Mouse (Mus musculus) spleen, postnatal 10 days (tissue): ENCODE results near the gene Mdga1.
A peak's percentile ranks its signal among the peaks of the same experiment; 100 is the strongest.

Experiments used
- DNase-seq, 2 experiments: peaks; one replicate each; pipeline ENCODE4 v3.0.0; 2021 to 2022; ENCODE audit warnings: low spot score in 2 of 2

The Mdga1 gene

DNA sequence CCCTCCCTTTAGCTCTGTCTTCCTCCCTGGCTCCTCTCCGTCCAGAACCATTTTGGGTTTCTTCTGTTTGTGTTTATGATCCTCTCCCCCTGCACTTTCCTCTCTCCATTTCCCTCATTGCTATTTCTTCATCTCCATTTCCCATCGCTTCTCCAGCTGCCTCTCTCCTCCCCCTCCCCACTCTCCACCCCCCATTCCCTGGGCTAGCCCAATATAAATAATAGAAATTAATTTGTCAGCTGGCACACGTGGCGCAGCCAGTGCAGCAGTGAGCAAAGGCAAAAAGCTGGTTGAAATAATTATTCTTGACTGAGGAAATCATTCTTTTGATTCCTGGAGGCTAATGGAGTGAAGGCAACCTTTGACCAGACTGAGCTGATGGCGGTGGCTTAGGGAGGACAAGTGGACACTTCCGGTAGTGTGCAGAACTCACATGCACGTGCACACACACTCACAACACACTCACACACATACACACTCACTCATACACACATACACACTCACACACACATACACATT, at the start of gene Mdga1:
TSS of gene Mdga1 (minus strand) at position 51 of the 519 bp plus-strand sequence.
- DNase-seq = no peak

DNA sequence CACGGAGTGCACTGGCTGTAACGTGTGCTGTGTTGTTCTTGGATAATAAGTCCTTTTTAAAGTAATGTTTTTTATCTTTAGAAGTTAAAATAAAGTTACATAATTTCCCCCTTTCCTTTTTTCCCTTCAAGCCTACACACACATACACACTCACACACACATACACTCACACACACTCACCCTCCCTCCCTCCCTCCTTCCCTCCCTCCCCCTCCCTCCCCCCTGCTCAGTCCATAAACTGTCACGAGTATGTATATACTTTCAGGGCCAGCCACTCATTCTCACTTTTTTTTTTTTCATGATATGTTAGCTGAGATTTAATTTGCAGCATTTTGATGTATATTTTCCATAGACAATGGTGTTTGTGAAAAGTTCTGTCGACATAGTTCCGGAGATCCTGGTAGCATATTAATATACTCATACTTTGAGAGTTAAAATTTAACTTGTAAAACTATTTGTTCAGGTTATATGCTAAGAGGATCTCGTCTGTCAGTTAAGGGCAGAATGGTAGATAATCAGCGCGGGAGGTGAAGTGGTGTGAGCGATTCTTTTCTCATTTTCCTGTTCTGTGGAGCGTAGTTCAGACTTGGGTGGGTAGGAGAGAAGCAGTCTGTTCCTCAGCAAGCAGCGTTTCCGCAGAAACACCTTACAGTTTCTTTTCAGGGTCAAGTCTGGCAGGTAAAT, 49.2 kb upstream of the Mdga1 start:
- DNase-seq = no peak

DNA sequence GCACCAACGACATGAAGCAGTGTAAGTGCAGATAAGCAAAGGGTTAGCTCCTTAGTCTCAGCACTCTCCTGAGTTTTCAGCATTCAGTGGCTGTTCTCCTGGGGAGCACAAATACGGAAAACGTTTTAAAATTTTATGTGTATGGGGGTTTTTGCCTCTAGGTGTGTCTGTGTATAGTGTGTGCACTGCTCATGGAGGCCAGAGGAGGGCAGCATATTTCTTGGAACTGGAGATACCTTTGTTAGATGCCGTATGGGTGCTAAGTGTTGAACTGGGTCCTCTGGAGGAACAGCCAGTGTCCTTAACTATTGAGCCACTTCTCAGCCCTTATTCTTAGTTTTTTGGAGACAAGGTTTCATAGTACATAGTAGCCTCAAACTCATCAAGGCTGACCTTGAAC, 44.8 kb upstream of the Mdga1 start:
- no peak for DNase-seq

GRCm38 (mm10) chr17:30008392-30008791, 38.5 kb upstream of the Mdga1 start:
- DNase-seq = no peak

DNA sequence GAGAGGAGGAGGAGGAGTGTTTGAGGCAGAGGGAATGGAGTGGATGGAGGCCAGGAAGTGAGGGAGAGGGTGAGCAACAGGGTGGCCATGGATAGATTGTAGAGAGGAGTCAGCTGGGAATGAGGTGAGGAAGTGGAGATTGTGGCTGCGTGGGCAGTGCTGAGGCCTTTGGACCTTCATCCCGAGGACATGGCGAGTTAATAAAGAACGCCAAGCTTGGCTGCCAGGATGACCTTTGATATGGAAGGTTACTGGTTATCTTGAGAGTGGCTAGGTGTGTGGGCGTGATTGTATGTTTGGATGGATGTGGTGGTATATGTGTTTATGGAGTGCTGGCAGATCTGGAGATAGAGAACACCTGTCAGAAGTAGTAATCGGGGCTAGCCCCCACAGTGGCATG, 38.0 kb upstream of the Mdga1 start:
- no peak for DNase-seq

- no peak for DNase-seq
Measured at GRCm38 (mm10) chr17:30006877-30007276, 37.0 kb upstream of the Mdga1 start.

GRCm38 (mm10) chr17:30005451-30005941, 35.6 kb upstream of the Mdga1 start:
- peak; percentile 45 to 49 for DNase-seq

DNA sequence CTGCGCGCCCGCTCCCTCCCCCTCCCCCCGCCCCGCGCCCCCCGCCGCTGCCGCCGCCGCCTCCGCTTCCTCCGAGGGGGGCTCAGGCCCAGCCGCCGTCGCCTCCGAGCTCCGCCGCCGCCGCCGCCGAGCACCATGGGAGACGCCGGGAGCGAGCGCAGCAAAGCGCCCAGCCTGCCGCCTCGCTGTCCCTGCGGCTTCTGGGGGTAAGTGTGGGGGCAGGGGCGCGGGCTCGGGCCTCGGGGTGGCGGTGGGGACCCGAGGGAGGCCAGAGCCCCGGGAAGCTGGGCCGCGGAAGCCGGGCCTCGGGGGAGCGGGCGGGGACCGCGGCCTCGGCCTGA, 35.2 kb upstream of the Mdga1 start:
- DNase-seq = no peak

DNA sequence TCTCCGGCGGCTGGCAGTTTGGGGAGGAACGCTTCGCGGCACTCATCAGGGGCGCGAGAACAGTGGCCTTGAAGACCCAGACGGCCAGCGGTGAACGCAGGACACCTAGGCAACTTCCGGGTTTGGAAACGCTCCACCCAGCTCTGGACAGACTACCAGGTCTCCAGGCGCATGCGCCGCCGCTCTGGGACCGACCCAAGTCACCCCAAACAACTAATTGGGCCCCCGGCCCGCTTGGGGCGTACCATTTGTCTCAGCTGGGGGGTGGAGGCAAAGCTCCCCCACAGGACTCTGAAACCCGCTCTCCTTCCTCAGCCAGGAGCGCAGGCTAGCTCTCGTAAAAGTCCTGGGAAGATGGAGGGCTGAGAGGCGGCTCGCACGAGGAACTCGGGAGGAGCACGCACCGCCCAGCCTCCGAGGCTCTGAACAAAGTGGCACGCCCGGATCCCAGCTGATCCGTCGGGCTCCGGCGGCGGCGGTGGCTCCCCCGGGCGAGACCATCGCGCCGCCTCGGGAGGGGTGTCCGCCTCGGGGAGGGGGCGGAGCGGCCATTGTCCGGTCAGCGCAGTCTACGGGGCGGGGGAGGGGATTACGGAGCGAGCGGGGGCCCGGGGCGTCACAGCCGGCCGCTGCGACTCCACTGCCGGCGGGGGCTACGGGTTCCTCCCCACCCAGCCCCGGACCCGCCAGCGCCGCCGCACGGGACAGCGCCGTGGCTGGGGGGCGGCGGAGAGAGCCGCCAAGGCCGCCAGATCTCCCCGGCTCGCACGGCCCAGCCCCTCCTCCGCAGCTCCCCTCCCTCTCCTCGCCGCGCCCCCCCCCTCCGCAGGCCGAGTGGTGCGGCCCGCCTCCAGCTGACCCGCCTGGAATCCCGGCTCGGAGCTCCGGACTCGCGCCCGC, 34.6 kb upstream of the Mdga1 start, which contains the start of gene Zfand3:
TSS of gene Zfand3 (plus strand) at position 531 of the 900 bp plus-strand sequence.
- DNase-seq = peak; percentile 93

- no peak for DNase-seq
Measured at GRCm38 (mm10) chr17:29998566-29999295, 28.8 kb upstream of the Mdga1 start.

- no peak for DNase-seq
Measured at GRCm38 (mm10) chr17:29997726-29998125, 27.8 kb upstream of the Mdga1 start.

DNA sequence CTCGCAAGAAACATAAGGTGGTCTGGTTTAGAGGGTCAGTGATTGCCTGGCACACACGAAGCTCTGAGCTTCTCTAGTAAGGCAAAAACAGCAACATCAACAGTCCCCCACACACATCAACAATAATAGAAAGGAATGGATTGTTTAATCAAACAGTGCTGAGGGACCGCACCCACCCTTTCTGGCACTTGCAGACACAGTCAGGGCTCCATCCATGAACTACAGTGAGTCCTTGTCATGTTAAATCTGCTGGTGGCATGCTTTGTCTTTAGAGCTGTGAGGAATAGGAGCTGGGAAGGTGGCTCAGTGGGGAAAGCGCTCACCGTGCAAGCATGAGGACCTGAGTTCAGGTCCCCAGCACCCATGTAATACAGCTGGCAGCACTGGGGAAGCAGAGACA, 26.1 kb upstream of the Mdga1 start:
- no peak for DNase-seq

GRCm38 (mm10) chr17:29994459-29994858, 24.6 kb upstream of the Mdga1 start:
- DNase-seq = no peak

GRCm38 (mm10) chr17:29994011-29994410, 24.1 kb upstream of the Mdga1 start:
- no peak for DNase-seq

- no peak for DNase-seq
Measured at GRCm38 (mm10) chr17:29993488-29993887, 23.6 kb upstream of the Mdga1 start.

- no peak for DNase-seq
Measured at GRCm38 (mm10) chr17:29990845-29991244, 21.0 kb upstream of the Mdga1 start.

- no peak for DNase-seq
Measured at GRCm38 (mm10) chr17:29990136-29990535, 20.2 kb upstream of the Mdga1 start.

DNA sequence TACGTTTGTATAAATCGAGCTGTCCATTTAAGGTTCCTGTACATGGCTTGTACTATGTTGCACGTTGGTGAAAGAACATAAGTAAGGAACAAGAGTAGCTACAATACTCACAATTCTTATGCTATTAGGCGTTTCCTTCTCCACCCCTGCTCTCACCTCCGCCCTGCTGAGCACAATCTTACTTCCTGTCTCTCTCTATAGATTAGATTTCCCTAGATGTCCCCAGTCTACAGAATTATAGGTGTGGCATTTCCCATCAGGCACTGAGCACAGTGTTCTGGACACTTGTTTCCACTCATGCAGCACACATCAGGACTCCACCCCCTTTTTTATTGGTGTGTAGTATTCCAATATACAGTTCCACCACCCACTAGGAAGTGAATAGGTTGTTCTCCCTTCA, 19.8 kb upstream of the Mdga1 start:
- DNase-seq = no peak

DNA sequence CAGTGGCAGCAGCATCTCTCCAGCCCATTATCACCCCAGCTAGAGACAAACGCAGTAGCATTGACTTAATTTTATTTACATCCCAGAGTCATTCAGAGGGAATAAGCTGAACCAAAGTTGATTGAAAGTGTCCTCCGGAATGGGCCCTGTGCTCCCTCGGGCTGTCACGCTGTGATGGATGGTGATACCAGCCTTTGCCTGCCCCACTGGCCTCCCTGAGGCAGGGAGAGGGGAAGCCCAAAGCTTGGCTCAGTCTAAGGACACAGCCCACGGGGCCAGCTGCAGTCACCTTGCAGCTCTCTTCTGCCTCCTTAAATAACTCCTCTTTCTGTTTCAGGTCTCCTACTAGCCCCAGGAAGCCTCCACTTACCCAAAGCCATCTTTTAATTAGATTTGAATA, 18.3 kb upstream of the Mdga1 start:
- DNase-seq = no peak

- DNase-seq = no peak
Measured at GRCm38 (mm10) chr17:29985534-29985933, 15.6 kb upstream of the Mdga1 start.

DNA sequence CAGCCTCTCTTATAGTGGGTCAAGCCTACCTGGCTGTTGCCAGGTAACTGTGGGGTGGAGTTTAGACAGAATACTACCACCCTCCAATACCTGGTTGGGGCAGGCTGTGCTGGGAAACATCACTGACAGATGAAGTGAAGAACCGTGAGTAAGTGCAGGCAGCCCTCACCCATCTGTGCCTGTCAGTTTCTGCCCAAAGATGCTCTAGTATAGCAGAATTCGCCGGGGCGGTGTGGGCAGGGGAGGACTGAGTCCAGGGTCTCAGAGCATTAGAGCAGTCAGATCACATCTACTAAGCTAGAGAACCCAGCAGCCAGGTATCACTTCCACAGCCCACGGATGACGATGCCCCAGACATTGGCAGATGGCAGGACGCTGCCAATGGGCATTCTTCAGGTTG, 15.0 kb upstream of the Mdga1 start:
- no peak for DNase-seq

DNA sequence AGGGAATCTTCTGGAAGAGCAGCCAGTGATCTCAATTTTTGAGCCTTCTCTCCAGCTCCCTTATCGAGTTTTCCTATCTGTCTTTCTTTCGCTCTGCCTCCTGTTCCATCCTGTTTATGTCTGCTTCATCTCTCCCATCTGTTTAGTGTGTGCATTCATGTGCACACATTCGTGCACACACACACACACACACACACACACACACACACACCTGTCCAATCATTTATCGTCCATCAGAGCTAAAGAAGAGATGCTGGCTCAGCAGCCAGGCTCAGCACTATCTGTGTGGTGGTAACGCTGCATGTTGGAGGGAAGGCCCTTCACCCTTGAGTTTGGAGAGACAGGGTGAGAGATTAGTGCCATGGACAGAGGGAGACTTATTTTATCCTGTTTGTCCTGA, 13.3 kb upstream of the Mdga1 start:
- no peak for DNase-seq
